Mouse (Mus musculus): ENCODE results near the gene Uba2.

DNA sequence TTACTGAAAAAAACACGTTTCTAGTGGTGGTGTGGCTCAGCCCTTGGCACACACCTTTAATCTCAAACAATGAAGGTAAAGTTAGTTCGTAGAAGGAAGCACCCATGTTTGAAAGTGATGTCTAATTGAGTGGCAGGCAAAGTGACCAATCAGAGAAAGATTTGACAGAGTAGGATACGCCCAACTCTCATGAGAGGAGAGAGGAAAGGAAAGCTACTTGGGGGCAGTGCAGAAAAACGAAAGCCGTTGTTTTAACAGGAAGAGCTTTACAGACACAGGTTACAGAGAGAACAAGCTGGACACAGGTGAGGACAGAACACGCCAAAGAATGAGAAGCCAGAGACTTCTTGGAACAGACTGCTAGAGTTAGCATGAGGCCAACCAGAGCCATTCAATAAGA, 36.9 kb upstream of the Uba2 start:
- TF ChIP-seq CTCF (IDR thresholded peaks at IDR 0.05; ENCODE audit: borderline replicate concordance, control insufficient read depth, extremely low read depth, insufficient read depth, low read length, poor library complexity), result no peak
- TF ChIP-seq POLR2A (IDR thresholded peaks at IDR 0.05; ENCODE audit: control insufficient read depth, extremely low read depth, insufficient read depth, low read length, poor library complexity), result no peak

All from thymus, adult 2 months (tissue).